Mouse (Mus musculus) bone marrow macrophage, adult 2 months (primary cell): ENCODE measurements at regions not wholly inside any gene's neighbourhood (a gene's known extent, or its start where the extent isn't known, plus 50 kb on each side); places are given as distances from the start of the nearest gene placed in this dataset.

Source experiments
- CTCF ChIP-seq: IDR thresholded peaks from 2 replicates; pipeline ENCODE4 v1.5.1; 2012; ENCODE audit warnings: low read depth, mild to moderate bottlenecking, low read length, moderate library complexity
- POLR2A ChIP-seq: IDR thresholded peaks from 2 replicates; pipeline ENCODE4 v1.6.1; 2012; ENCODE audit warnings: mild to moderate bottlenecking, low read depth, low read length, borderline replicate concordance

- TF ChIP-seq CTCF (no peak), POLR2A (no peak)
Observed at GRCm38 (mm10) chr6:25978171-25978847, 169.3 kb upstream of the Pot1a start.
